Mouse (Mus musculus) intestine, embryonic 14.5 days (tissue): ENCODE measurements at regions not wholly inside any gene's neighbourhood (a gene's known extent, or its start where the extent isn't known, plus 50 kb on each side); places are given as distances from the start of the nearest gene placed in this dataset.

ENCODE experiments used
- ATAC-seq: fragments of 200-750 bp; cut with Nextera tagmentation; replicated peaks from 2 replicates; pipeline ENCODE4 v1.8.0; 2017; ENCODE audit warnings: low read depth, moderate number of reproducible peaks, moderate TSS enrichment, moderate library complexity; ENCODE audit not compliant: low FRiP score, low TSS enrichment
- DNase-seq: peaks from one replicate; pipeline ENCODE4 v3.0.0-alpha.2; 2018; ENCODE audit warnings: low spot score
- H3K27ac ChIP-seq: fragments of 300-500 bp; sonication (generic); 2 replicates; pipeline ENCODE4 v1.5.1; 2014; ENCODE audit warnings: low read depth, mild to moderate bottlenecking, control low read depth
- H3K27me3 ChIP-seq: fragments of 300-500 bp; sonication (generic); replicated peaks from 2 replicates; pipeline ENCODE4 v1.6.1; 2014; ENCODE audit warnings: low read length, control low read depth; ENCODE audit not compliant: control insufficient read depth, insufficient read depth
- H3K36me3 ChIP-seq: fragments of 300-500 bp; sonication (generic); 2 replicates; pipeline ENCODE4 v1.6.1; 2014; ENCODE audit warnings: low read length, control low read depth; ENCODE audit not compliant: control insufficient read depth, insufficient read depth
- H3K4me1 ChIP-seq: fragments of 300-500 bp; sonication (generic); replicated peaks from 2 replicates; pipeline ENCODE4 v1.6.1; 2014; ENCODE audit warnings: low read length, control low read depth, mixed read lengths; ENCODE audit not compliant: control insufficient read depth, insufficient read depth
- H3K4me2 ChIP-seq: fragments of 300-500 bp; sonication (generic); 2 replicates; pipeline ENCODE4 v1.6.1; 2014; ENCODE audit warnings: low read length
- H3K4me3 ChIP-seq: fragments of 300-500 bp; sonication (generic); 2 replicates; pipeline ENCODE4 v1.5.1; 2014; ENCODE audit warnings: low read depth, low read length, control low read depth, mixed read lengths
- H3K9ac ChIP-seq: fragments of 300-500 bp; sonication (generic); 2 replicates; pipeline ENCODE4 v1.6.1; 2014; ENCODE audit warnings: mild to moderate bottlenecking, low read length
- H3K9me3 ChIP-seq: fragments of 300-500 bp; sonication (generic); 2 replicates; pipeline ENCODE4 v1.6.1; 2016; ENCODE audit warnings: low read length, control low read depth; ENCODE audit not compliant: control insufficient read depth
- WGBS: fragments of 180-500 bp; shearing (Covaris S2); extraction: QIAGEN DNeasy Blood & Tissue Kit; methylation state at CpG from one replicate; pipeline ENCODE4 v1.1.7; 2014; 5-methylcytosine and 5-hydroxymethylcytosine counted together

- H3K36me3 ChIP-seq, result no peaks in the 10 kb centered on the region
- 76% methylated on average over 2 of the region's 2 CpGs for WGBS
- no peak overlapping the region for H3K27ac ChIP-seq
- no peaks in the 10 kb centered on the region for H3K9me3 ChIP-seq
- DNase-seq, result no peak
- H3K4me2 ChIP-seq, result no peak overlapping the region
- H3K4me3 ChIP-seq, result no peak overlapping the region
- no peaks in the 10 kb centered on the region for H3K4me1 ChIP-seq
- no peak for ATAC-seq
- no peak overlapping the region for H3K9ac ChIP-seq
- no peaks in the 10 kb centered on the region for H3K27me3 ChIP-seq
These were observed 285.5 kb upstream of the Hs6st1 start for GRCm38 (mm10) chr1:35782668-35783067.

DNA sequence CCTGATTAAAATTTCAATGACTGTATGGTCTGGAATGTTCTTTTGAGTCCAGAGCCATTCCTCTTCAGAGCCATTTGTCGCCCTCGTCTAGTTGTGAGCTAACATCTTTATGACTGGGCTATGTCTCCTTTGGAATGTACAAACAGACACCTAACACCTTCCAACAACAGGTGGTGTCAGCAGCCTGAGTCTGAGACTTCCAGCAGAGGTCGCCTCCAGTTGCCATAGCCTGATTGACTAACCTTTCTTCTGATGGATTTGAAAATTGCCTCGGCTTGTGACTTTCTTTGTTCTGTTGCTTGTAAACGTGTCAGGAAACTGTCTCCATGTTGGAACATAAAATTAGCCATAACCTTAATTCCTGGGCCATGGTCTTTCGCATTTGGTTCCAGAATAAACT, 284.8 kb upstream of the Hs6st1 start:
- H3K36me3 ChIP-seq, result no peaks in the 10 kb centered on the region
- H3K27ac ChIP-seq, result no peak overlapping the region
- H3K27me3 ChIP-seq, result no peaks in the 10 kb centered on the region
- 62% methylated on average over 6 of the region's 6 CpGs for WGBS
- no peak overlapping the region for H3K4me2 ChIP-seq
- ATAC-seq (no peak), DNase-seq (no peak)
- no peak overlapping the region for H3K4me3 ChIP-seq
- no peaks in the 10 kb centered on the region for H3K9me3 ChIP-seq
- no peak overlapping the region for H3K9ac ChIP-seq
- no peaks in the 10 kb centered on the region for H3K4me1 ChIP-seq

DNA sequence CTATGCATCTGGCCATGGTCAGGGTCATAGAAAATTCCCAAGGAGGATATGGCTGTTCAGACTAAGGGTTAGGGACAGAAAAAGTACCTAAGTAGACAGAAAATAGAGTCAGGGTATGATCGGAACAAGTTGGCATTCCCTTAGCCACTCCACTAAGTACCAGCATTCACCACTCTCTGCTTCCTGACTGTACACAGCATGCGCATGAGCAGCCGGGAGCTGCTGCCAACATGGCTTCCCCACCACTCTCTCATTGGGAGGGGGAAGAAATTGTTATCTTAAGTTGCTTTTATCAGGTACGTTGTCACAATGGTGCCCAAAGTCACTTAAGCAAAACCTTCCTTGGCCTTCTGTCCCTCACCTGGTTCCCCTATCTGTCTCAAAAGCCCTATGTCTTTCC, 282.0 kb upstream of the Hs6st1 start:
- no peaks in the 10 kb centered on the region for H3K9me3 ChIP-seq
- 85% methylated on average over 4 of the region's 4 CpGs for WGBS
- DNase-seq (no peak), ATAC-seq (no peak)
- no peaks in the 10 kb centered on the region for H3K36me3 ChIP-seq
- H3K4me2 ChIP-seq, result no peak overlapping the region
- no peak overlapping the region for H3K27ac ChIP-seq
- H3K4me1 ChIP-seq, result no peaks in the 10 kb centered on the region
- no peak overlapping the region for H3K9ac ChIP-seq
- no peaks in the 10 kb centered on the region for H3K27me3 ChIP-seq
- no peak overlapping the region for H3K4me3 ChIP-seq

DNA sequence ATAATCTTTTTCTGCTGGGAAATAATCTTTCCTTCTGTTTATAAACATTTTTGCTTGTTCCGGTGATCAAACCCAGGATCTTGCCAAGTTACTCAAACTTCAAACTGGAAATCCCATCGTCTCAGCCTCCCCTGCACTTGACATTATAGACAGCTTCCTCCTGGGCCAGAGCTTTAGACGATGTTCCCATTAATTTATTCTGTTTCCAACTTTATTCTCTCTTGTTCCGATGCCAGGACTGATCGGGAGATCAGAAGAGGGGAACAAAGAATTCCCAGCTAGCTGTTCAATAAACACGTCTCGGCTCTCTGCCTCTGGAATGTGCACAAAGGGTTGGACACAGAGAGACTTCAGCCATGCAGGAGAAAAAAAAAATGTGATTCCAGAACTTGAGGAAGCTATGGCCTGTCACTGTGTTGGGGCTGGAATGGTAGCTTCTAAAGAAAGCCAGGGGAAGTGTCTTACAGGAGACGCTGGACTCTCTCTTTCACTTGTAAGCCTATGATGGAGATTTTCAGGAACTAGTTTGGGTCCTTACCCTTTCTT, 281.5 kb upstream of the Hs6st1 start:
- no peaks in the 10 kb centered on the region for H3K9me3 ChIP-seq
- no peak overlapping the region for H3K4me2 ChIP-seq
- no peaks in the 10 kb centered on the region for H3K27me3 ChIP-seq
- no peak for DNase-seq
- ATAC-seq, result no peak
- H3K36me3 ChIP-seq, result no peaks in the 10 kb centered on the region
- no peak overlapping the region for H3K9ac ChIP-seq
- H3K4me3 ChIP-seq, result no peak overlapping the region
- no peak overlapping the region for H3K27ac ChIP-seq
- H3K4me1 ChIP-seq, result no peaks in the 10 kb centered on the region
- 59% methylated on average over 8 of the region's 8 CpGs for WGBS

DNA sequence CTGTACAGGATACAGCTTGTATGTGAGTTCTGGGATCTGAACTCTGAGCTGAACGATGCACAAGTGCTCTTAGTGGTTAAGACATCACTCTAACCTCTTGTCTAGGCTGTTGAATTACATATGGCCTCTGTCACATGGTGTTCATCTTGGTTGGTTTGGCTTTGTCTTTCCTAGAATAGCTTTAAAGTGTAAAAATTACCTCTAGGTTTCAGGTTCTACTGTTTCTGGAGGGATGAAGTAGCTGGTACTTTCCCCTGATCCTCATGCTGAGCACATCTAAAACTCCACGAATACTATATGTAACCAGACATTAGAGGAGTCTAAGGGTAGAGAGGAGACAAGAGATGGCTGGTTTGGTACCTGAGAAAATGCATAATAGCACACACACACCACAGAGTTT, 271.1 kb upstream of the Hs6st1 start:
- DNase-seq, result no peak
- Histone ChIP-seq H3K9ac (no peak overlapping the region), H3K27me3 (no peaks in the 10 kb centered on the region), H3K27ac (no peak overlapping the region), H3K4me2 (no peak overlapping the region), H3K9me3 (no peaks in the 10 kb centered on the region), H3K4me3 (no peak overlapping the region), H3K36me3 (no peaks in the 10 kb centered on the region), H3K4me1 (no peaks in the 10 kb centered on the region)
- 67% methylated on average over 2 of the region's 2 CpGs for WGBS
- ATAC-seq, result no peak

GRCm38 (mm10) chr1:35797526-35797925, 270.7 kb upstream of the Hs6st1 start:
- no peaks in the 10 kb centered on the region for H3K4me1 ChIP-seq
- H3K36me3 ChIP-seq, result no peaks in the 10 kb centered on the region
- H3K27me3 ChIP-seq, result no peaks in the 10 kb centered on the region
- no peaks in the 10 kb centered on the region for H3K9me3 ChIP-seq
- no peak for DNase-seq
- no peak overlapping the region for H3K27ac ChIP-seq
- no peak overlapping the region for H3K4me2 ChIP-seq
- ATAC-seq, result no peak
- no peak overlapping the region for H3K9ac ChIP-seq
- 92% methylated on average over 2 of the region's 2 CpGs for WGBS
- no peak overlapping the region for H3K4me3 ChIP-seq

DNA sequence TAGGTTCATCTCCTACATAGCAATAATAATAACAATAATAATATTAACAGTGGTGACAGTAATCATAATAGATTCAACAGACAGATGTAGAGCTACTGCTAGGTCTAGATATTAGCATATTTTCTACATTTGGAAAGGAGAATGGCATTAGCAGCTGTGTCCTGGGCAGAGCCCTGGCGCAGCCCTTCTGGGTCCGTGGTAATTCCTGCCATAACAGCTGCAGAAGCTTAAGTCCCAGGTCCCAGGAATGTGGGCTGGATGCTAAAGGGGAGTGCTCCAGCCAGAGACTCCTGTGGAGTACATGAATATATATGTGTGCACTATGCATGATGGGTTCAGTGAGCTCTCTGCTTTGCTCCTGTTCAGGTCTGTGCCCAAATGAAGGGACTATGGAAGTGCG, 262.7 kb upstream of the Hs6st1 start:
- Histone ChIP-seq H3K27ac (no peak overlapping the region), H3K4me2 (no peak overlapping the region), H3K27me3 (no peaks in the 10 kb centered on the region), H3K9ac (no peak overlapping the region), H3K36me3 (no peaks in the 10 kb centered on the region), H3K9me3 (no peaks in the 10 kb centered on the region), H3K4me3 (no peak overlapping the region), H3K4me1 (no peaks in the 10 kb centered on the region)
- WGBS, result 74% methylated on average over 3 of the region's 3 CpGs
- no peak for DNase-seq
- no peak for ATAC-seq

GRCm38 (mm10) chr1:35806329-35806728, 261.9 kb upstream of the Hs6st1 start:
- WGBS, result 59% methylated on average over 2 of the region's 2 CpGs
- H3K4me2 ChIP-seq, result no peak overlapping the region
- H3K4me1 ChIP-seq, result no peaks in the 10 kb centered on the region
- no peak overlapping the region for H3K9ac ChIP-seq
- DNase-seq (no peak), ATAC-seq (no peak)
- H3K27me3 ChIP-seq, result no peaks in the 10 kb centered on the region
- no peaks in the 10 kb centered on the region for H3K36me3 ChIP-seq
- H3K9me3 ChIP-seq, result no peaks in the 10 kb centered on the region
- no peak overlapping the region for H3K27ac ChIP-seq
- H3K4me3 ChIP-seq, result no peak overlapping the region

- Histone ChIP-seq H3K4me3 (no peak overlapping the region), H3K27ac (no peak overlapping the region), H3K36me3 (no peaks in the 10 kb centered on the region), H3K9ac (no peak overlapping the region), H3K4me2 (no peak overlapping the region), H3K4me1 (no peaks in the 10 kb centered on the region), H3K9me3 (no peaks in the 10 kb centered on the region), H3K27me3 (no peaks in the 10 kb centered on the region)
- ATAC-seq (no peak), DNase-seq (no peak)
- WGBS, result 3% methylated on average over 1 of the region's 1 CpGs
These were observed 261.5 kb upstream of the Hs6st1 start for GRCm38 (mm10) chr1:35806731-35807130.
